Mouse (Mus musculus) limb, embryonic 12.5 days (tissue): Measurements from ENCODE around the gene Dnajc30. TPM values are rescaled to one million over a fixed set of nuclear protein-coding genes. Genes with fewer than 3 reads are reported as not detected.

Experiments used
- ATAC-seq: fragments of 200-750 bp; cut with Nextera tagmentation; 2 replicates; pipeline ENCODE4 v1.8.0; 2017; ENCODE audit warnings: low read depth, moderate TSS enrichment; ENCODE audit not compliant: insufficient number of reproducible peaks, insufficient read depth, low FRiP score, low TSS enrichment
- H3K27ac ChIP-seq: fragments of 300-500 bp; sonication (generic); 2 replicates; pipeline ENCODE4 v1.5.1; 2016; ENCODE audit warnings: mild to moderate bottlenecking, moderate library complexity
- H3K27me3 ChIP-seq: fragments of 300-500 bp; sonication (generic); 2 replicates; pipeline ENCODE4 v1.6.1; 2016; ENCODE audit warnings: mild to moderate bottlenecking, moderate library complexity
- H3K36me3 ChIP-seq: fragments of 300-500 bp; sonication (generic); 2 replicates; pipeline ENCODE4 v1.6.1; 2016; ENCODE audit warnings: mild to moderate bottlenecking, moderate library complexity
- H3K4me1 ChIP-seq: fragments of 300-500 bp; sonication (generic); replicated peaks from 2 replicates; pipeline ENCODE4 v1.6.1; 2016
- H3K4me2 ChIP-seq: fragments of 300-500 bp; sonication (generic); 2 replicates; pipeline ENCODE4 v1.6.1; 2016; ENCODE audit warnings: mild to moderate bottlenecking, moderate library complexity
- H3K4me3 ChIP-seq: fragments of 300-500 bp; sonication (generic); replicated peaks from 2 replicates; pipeline ENCODE4 v1.5.1; 2016; ENCODE audit warnings: mild to moderate bottlenecking
- H3K9ac ChIP-seq: fragments of 300-500 bp; sonication (generic); replicated peaks from 2 replicates; pipeline ENCODE4 v1.6.1; 2016; ENCODE audit warnings: mild to moderate bottlenecking, moderate library complexity
- H3K9me3 ChIP-seq: fragments of 300-500 bp; sonication (generic); 2 replicates; pipeline ENCODE4 v1.6.1; 2016; ENCODE audit warnings: mild to moderate bottlenecking, moderate library complexity
- WGBS: fragments of 180-500 bp; shearing (Covaris S2); methylation state at CpG from one replicate; pipeline ENCODE4 v1.1.7; 2016; 5-methylcytosine and 5-hydroxymethylcytosine counted together
- polyA plus RNA-seq: library from polyadenylated mRNA; unstranded; fragments of >200 nt; fragmentation: Nextera tagmentation; extraction: Ambion mirVana; gene quantifications from 2 replicates; pipeline ENCODE4 v1.2.1, GENCODE M21; 2016

Gene Dnajc30
- polyA plus RNA-seq: 31.1 and 31.3 TPM in 2 replicates

GRCm38 (mm10) chr5:135063629-135064381 lies at the start of gene Dnajc30:
Gene Dnajc30, plus strand, starts transcription at chr5:135064202.
- H3K9ac ChIP-seq: peak within 1 kb of the TSS; percentile 90
- H3K9me3 ChIP-seq: peaks cover 4% of the 10 kb centered on the region; the same call in 1 of the 2 replicates
- ATAC-seq: peak; percentile 94
- H3K27ac ChIP-seq: no peak within 1 kb of the TSS
- no peaks in the 10 kb centered on the region for H3K27me3 ChIP-seq
- under 1% methylated on average over 52 of the region's 52 CpGs for WGBS
- peaks cover 17% of the 10 kb centered on the region for H3K4me1 ChIP-seq
- peak within 1 kb of the TSS; percentile 93 for H3K4me2 ChIP-seq
- peak within 1 kb of the TSS; percentile 92 for H3K4me3 ChIP-seq
- H3K36me3 ChIP-seq: peaks cover 67% of the 10 kb centered on the region

- Histone ChIP-seq H3K27me3 (peaks cover 13% of the 10 kb centered on the region), H3K4me1 (peaks cover 21% of the 10 kb centered on the region), H3K36me3 (no peaks in the 10 kb centered on the region), H3K4me2 (no peak overlapping the region), H3K9ac (no peak overlapping the region), H3K9me3 (no peaks in the 10 kb centered on the region), H3K27ac (no peak overlapping the region), H3K4me3 (no peak overlapping the region)
- WGBS: 13% methylated on average over 7 of the region's 7 CpGs
- no peak for ATAC-seq
These were observed 48.5 kb upstream of the Dnajc30 start for GRCm38 (mm10) chr5:135015497-135015896.

DNA sequence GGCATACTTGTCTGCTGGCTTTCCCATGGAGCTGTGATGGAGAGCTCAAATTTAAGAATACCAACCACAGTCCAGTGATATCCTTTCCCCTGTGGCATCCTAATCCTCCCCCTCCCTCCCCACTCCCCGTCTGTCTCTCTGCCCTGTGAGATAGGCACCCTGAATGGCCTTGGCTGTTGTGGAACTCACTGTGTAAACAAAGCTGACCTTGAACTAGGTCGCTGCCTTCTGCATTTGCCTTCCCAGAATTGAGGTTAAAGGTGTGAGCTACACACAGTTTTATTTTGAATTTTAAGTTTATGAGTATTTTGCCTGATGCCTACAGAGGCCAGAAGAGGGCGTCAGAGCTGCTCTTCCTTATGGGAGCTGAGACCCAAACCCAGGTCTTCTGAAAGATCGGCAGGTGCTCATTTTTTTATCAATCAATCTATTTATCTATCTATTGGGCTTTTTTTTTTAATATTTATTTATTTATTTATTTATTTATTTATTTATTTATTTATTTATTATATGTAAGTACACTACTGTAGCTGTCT lies 47.7 kb upstream of the Dnajc30 start:
- 56% methylated on average over 4 of the region's 4 CpGs for WGBS
- Histone ChIP-seq H3K4me1 (peaks cover 16% of the 10 kb centered on the region), H3K9me3 (no peaks in the 10 kb centered on the region), H3K36me3 (no peaks in the 10 kb centered on the region), H3K27me3 (peaks cover 13% of the 10 kb centered on the region), H3K4me3 (no peak overlapping the region), H3K4me2 (no peak overlapping the region), H3K9ac (no peak overlapping the region), H3K27ac (no peak overlapping the region)
- no peak for ATAC-seq

DNA sequence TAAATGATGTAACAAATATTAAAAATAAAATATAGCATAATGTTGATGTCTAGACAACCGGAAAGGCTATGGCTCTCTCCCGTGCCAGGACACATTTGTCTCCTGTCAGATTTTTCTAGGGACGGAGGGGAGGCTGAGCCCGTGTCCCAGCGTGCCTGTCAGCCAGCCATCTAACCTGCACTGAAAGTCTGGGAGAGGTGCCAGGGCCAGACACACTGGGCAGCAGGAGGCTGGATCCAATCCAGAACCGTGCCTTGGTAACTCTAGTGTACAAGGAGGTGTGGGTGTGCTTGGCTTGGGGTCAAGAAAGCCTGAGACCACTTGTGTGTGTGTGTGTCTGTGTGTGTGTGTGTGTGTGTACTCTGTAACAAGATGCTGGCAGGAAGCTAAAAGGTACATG lies 42.2 kb upstream of the Dnajc30 start:
- no peak overlapping the region for H3K4me2 ChIP-seq
- H3K4me3 ChIP-seq: no peak overlapping the region
- 79% methylated on average over 6 of the region's 6 CpGs for WGBS
- H3K27ac ChIP-seq: no peak overlapping the region
- H3K27me3 ChIP-seq: no peaks in the 10 kb centered on the region
- ATAC-seq: no peak
- no peak overlapping the region for H3K9ac ChIP-seq
- H3K4me1 ChIP-seq: peaks cover 27% of the 10 kb centered on the region
- H3K36me3 ChIP-seq: no peaks in the 10 kb centered on the region
- H3K9me3 ChIP-seq: no peaks in the 10 kb centered on the region

- Histone ChIP-seq H3K36me3 (no peaks in the 10 kb centered on the region), H3K4me1 (peaks cover 27% of the 10 kb centered on the region), H3K9ac (peak within 1 kb of the TSS; percentile 78), H3K4me3 (peak within 1 kb of the TSS; percentile 75), H3K27me3 (no peaks in the 10 kb centered on the region), H3K27ac (no peak within 1 kb of the TSS), H3K4me2 (peak within 1 kb of the TSS; percentile 94), H3K9me3 (no peaks in the 10 kb centered on the region)
- peak; percentile 90 for ATAC-seq
- under 1% methylated on average over 61 of the region's 61 CpGs for WGBS
These were observed 40.4 kb upstream of the Dnajc30 start, which contains the start of gene Stx1a for GRCm38 (mm10) chr5:135023344-135024173. Gene Stx1a, plus strand, starts transcription at chr5:135023482.

- H3K36me3 ChIP-seq: no peaks in the 10 kb centered on the region
- WGBS: 47% methylated on average over 11 of the region's 11 CpGs
- no peak overlapping the region for H3K27ac ChIP-seq
- H3K4me2 ChIP-seq: peak overlapping the region; percentile 94
- H3K9ac ChIP-seq: no peak overlapping the region
- no peaks in the 10 kb centered on the region for H3K9me3 ChIP-seq
- H3K4me3 ChIP-seq: peak overlapping the region; percentile 75
- ATAC-seq: no peak
- no peaks in the 10 kb centered on the region for H3K27me3 ChIP-seq
- H3K4me1 ChIP-seq: peaks cover 31% of the 10 kb centered on the region
These were observed 39.3 kb upstream of the Dnajc30 start for GRCm38 (mm10) chr5:135024665-135025224.

DNA sequence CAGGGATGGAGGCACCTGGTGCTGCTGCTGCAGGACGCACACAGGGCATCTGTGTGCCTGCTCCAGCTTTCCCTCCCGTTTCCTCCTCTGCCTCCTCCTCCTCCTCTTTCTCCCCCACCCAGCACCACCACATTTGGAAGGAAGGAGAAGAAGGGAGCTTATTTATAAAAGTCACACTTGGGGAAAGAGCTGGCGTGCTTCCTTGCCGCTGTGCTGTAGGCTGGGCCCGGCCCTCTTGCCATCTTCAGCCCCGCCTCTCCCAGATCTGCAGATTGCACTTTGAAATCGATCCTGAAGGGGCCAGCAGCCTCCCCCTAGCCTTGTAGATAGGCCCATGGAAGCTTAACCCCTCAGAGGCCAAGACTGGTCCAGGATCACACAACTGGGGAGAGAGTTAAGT lies 38.1 kb upstream of the Dnajc30 start:
- Histone ChIP-seq H3K4me3 (0 out of 2 replicates have a peak overlapping the region, but pooled peaks have one; percentile 3), H3K4me1 (peaks cover 31% of the 10 kb centered on the region)
- WGBS: 8% methylated on average over 7 of the region's 7 CpGs

DNA sequence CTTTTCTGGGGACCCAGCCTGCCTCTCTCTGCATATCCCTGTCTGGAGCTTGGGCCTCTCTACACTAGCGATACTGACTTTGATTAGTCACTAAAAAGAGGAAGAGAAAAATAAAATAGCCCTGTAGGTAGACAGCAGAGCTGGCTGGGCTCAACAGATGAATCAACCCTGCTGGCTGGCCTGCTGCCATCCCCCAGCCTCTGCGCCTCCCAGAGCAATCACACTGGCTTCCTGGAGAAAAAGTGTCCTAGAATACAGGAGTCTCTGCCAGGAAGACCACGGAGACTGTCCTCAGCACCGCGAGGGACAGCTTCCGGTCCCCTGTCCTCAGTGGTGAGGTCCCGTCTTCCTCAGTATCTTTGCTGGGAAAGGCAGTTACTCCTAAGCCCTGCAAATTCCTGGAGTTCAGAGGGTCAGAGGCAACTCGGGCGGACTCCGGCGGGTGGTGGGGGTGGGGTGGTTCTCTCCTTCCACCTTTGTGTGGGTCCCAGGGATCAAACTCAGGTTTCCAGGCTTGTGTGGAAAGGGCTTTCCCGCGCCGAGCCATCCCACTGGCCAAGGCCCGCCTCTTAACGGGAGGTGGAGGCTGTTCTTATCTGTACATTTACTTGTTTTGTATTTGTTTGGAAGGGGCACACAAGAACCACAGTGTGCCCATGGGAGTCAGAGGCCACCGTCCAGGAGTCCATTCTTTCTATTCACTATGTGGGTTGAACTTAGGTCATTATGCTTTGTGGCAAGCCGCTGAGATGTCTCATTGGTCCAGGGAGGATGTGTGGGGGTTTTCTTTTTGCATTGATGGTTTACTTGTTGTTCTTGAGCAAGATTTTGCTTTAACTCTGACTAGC lies 34.8 kb upstream of the Dnajc30 start:
- Histone ChIP-seq H3K4me3 (no peak overlapping the region), H3K27me3 (no peaks in the 10 kb centered on the region), H3K9ac (no peak overlapping the region), H3K9me3 (0 out of 2 replicates have a peak, but pooled peaks cover under 1% of the 10 kb centered on the region), H3K36me3 (no peaks in the 10 kb centered on the region), H3K27ac (no peak overlapping the region; the same call in 1 of the 2 replicates), H3K4me2 (no peak overlapping the region), H3K4me1 (peaks cover 23% of the 10 kb centered on the region)
- no peak for ATAC-seq
- WGBS: 58% methylated on average over 18 of the region's 18 CpGs

More for the DNA sequence above, 38.1 kb upstream of the Dnajc30 start:
- H3K4me2 ChIP-seq: peak overlapping the region; percentile 94
- no peak for ATAC-seq
- no peak overlapping the region for H3K27ac ChIP-seq
- no peaks in the 10 kb centered on the region for H3K9me3 ChIP-seq
- no peak overlapping the region for H3K9ac ChIP-seq
- no peaks in the 10 kb centered on the region for H3K27me3 ChIP-seq
- H3K36me3 ChIP-seq: no peaks in the 10 kb centered on the region

DNA sequence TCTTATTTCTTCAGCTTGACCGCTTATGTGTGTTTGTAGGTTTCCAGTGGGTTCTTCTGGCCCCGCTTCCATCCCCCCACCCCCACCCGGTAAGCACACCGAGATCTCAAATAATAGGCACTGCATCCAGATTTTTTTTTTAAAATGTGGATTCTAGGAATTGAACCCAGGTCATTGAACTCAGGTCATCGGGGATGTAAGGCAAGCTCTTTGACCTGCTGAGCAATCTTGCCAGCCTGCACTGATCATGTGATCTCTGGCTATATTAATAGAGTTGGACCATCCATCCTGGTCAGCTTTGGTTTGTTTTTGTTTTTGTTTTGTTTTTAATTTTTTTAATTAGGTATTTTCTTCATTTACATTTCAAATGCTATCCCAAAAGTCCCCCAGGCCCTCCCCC lies 31.4 kb upstream of the Dnajc30 start:
- Histone ChIP-seq H3K27me3 (no peaks in the 10 kb centered on the region), H3K9ac (no peak overlapping the region), H3K9me3 (peaks cover 7% of the 10 kb centered on the region; the same call in 1 of the 2 replicates), H3K4me3 (no peak overlapping the region), H3K4me1 (peaks cover 18% of the 10 kb centered on the region; the same call in 1 of the 2 replicates), H3K27ac (no peak overlapping the region), H3K36me3 (peaks cover 8% of the 10 kb centered on the region), H3K4me2 (no peak overlapping the region)
- WGBS: 95% methylated on average over 5 of the region's 5 CpGs
- no peak for ATAC-seq

GRCm38 (mm10) chr5:135034593-135034992 lies 29.4 kb upstream of the Dnajc30 start:
- H3K9ac ChIP-seq: no peak overlapping the region
- no peaks in the 10 kb centered on the region for H3K27me3 ChIP-seq
- 100% methylated on average over 2 of the region's 2 CpGs for WGBS
- H3K4me3 ChIP-seq: no peak overlapping the region
- no peak overlapping the region for H3K4me2 ChIP-seq
- peaks cover 25% of the 10 kb centered on the region for H3K36me3 ChIP-seq
- peaks cover 7% of the 10 kb centered on the region; the same call in 1 of the 2 replicates for H3K9me3 ChIP-seq
- peaks cover 13% of the 10 kb centered on the region; the same call in 1 of the 2 replicates for H3K4me1 ChIP-seq
- no peak overlapping the region for H3K27ac ChIP-seq
- no peak for ATAC-seq
